Mouse (Mus musculus) ovary, postnatal 14 days (tissue): ENCODE measurements around the gene Cxadr.

ENCODE experiments used
- DNase-seq: peaks from one replicate; pipeline ENCODE4 v3.0.0; 2022; ENCODE audit warnings: low spot score

Cxadr gene

DNA sequence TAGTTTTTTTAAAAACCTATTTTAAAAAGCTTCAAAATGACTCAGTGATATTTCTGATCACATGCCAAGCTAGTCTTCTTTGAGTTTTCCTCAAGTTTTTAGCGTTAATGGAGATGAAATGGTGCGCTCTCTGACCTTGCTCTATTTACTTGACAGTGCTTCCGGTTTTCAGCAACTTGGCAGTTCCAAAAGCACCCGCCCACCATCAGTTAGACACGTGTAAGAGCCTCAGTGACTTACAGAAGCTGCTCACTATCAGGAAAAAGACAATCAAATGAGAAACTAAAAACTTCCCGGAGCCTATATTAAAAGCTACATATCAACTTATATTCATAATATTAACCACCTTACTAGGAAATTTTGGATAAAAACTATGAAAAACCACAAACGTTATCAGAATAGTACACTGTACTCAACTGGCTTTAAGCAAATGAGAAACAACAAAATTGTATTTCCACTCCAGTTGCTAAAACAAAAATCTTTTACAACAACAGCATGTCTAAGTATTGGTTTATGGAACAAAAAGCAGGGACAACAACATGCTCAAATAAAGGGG lies 70.3 kb downstream of the Cxadr start:
- no peak for DNase-seq

DNA sequence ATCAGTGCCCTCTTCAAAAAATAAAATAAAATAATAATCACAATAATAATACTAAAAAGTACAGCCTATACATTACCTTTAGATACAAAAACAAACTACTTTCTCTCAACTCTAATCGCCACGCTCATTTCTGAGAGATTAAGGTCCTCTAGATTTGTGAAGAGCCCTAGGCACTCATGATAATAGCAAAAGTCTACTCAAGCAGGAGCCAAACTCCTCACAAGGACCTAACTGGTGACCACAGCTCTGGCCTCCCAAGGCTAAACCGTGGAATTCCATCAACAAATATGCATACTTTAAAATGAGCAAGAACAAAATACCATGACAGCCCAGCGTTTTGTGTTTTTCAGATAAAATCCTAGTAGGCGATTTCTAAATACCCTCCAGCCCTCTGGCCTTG lies 71.5 kb downstream of the Cxadr start:
- no peak for DNase-seq

DNA sequence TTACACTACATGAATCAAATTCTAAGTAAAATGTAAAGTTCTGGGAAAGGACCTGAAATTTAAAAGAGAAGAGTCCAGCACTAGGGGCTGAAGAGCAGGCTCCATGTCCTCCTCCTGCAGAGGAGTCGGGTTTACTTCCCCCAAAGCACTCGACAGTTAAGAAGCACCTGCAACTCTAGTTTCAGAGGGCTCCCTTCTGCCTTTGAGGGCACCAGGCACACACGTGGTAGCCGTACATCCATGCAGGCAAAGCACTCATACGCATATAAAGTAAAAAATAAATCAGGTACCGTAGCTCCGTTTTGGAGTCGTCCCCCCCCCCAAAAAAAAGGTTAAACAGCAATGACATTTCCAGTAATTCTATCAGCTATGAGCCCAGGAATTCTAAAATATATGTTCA lies 72.5 kb downstream of the Cxadr start:
- DNase-seq = no peak

DNA sequence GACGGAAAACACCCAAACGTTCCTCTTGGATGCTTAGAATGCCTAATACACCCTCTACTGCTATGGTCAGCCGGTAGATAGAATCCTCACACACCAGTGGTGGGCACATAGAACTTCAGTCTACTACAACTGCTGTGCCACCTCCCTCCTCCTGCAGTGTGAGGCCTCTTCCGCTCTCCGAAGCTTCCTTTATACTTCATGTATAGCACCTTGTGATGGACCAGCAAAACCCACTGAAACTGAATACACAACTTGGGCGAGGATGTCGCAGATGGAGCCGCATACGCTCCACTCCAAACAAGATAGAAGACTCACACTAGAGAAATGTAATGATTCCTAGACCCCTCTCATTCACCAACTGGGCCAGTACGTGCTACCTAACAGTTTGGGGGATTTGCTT lies 73.9 kb downstream of the Cxadr start:
- DNase-seq = no peak

DNA sequence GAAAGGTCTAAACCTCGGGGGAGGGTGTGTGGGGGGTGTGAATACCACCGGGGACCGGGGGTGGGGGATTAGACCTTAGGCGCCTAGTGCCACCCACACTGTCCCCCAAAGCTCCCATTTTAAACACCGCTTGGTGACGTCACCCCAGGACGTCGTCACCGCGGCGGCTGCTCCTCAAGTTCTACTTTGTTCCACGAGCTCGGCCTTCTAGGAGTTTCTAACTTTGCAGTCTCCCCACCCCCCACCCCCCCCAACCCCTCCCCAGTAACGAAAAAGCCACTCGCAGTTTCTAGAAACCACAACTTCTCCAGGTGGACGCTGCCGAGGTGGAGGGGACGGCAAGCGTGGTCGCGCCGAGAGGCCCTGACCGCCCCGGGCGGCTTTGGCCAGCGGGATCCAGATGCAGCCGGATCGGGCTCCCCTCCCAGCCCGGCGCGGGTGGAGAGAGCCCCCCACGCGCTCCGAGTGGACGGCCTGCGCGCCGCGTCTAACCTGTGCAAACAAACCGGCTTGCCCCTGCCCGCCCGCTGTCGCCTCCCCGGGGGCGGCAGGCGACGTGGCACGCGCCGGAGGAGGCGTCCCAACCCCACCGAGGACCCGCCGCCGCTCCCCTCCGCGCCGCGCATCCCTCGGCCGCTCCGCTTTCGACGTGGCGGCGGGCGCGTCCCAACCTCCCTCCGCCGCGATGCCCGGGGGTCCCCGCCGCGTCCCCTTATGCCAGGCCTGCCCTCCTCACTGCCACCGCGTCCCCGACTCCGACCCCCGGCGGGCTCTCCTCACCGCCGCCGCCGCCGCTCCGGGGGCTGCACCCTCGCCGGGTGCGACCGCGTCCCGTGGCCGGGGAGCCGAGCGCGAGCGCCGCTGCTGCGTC lies 74.8 kb downstream of the Cxadr start:
- DNase-seq = peak; percentile 24

DNA sequence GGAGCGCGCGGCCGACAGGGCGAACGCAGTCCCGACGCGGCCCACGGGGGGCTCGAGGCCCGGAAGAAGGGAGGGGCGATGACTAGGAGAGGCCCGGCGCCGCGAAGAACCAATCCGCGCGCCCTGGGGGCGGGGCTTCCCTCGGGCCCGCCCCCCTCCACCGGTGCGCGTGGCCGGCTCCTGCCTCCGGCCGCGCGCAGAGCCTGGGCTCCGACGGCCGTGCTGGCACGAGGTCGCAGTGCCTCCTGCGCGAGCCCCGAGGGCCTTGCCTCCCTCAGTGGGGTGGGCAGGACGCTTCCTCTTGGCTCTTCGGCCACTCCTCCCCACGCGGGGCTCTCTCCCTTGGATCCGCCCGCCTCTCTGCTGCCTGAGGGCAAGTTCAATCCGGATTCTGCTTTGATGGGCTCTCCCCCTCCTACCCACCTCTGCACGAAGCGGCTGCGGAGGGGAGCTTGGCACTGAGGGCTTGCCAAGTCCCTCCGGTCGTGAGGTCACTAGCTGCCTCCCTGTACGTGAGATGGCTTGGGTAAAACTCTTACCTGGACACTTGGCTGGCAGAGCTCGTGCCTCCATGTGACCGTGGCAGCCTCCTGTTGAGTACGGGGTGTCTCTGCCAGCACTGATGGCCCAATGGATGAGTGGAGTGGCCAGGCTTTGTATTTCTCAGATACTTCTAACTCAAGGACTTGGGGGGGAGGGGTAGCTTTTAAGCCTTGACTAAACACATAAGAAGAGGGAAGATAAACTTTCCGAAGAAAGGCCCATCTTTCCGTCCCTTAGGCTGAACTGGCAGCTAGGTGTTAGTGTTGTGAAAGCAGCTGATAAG lies 75.7 kb downstream of the Cxadr start, which contains the start of gene Btg3:
TSS of gene Btg3 (minus strand) at position 448 of the 826 bp plus-strand sequence.
- peak; percentile 78 for DNase-seq

DNA sequence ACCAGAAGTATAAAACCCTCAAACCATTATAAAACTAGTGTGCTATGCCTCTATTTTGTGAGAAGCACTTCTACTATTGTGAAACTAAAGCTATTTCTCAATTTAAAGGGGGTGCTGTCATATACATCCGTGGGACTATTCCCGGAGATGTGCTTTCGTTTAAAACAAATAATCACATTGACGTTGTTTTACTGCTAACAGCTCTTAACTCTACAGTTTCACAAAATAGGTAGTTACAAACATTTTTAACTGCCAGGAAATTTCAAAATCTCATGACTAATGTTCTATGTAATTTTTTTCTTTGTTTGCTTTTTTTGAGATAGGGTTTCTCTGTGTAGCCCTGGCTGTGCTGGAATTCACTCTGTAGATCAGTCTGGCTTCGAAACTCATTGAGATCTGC lies 77.2 kb downstream of the Cxadr start:
- DNase-seq = no peak

DNA sequence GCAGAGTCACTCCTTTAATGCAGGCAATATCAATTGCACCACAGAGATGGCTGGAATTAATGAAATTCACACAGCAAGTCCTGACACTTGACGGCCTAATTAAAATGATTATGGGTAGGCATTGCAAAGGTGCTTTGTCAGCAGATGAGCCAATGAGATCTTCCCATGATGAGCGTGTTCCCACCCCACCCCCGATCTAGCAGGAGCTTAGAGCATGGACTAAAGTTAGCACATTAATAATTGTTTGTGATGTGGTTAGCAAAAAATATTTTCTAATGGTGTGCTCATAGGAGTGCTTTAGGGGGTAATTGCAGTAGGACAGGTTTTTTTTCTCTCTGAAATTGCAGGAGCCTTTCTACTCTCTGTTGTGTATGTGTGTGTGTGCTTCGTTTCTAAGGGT lies 87.8 kb downstream of the Cxadr start:
- DNase-seq = no peak

DNA sequence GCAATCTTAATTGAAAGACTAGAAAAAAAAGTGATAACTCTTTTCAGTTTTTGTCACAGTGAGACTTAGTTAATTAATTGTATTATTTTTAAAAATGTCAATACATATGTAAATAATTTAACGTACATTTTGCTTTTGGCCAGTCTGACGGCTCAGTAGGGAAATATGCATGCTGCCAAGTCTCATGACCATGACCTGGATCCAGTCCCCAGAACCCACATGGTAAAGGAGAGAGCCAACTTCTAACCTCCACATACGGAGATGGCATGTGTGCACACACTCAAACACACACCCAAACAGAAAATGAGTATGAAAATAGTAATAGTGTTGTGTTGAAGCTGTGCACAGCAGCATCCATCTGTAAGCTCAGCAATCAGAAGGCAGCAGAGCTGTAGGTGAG lies 88.7 kb downstream of the Cxadr start:
- DNase-seq = no peak

DNA sequence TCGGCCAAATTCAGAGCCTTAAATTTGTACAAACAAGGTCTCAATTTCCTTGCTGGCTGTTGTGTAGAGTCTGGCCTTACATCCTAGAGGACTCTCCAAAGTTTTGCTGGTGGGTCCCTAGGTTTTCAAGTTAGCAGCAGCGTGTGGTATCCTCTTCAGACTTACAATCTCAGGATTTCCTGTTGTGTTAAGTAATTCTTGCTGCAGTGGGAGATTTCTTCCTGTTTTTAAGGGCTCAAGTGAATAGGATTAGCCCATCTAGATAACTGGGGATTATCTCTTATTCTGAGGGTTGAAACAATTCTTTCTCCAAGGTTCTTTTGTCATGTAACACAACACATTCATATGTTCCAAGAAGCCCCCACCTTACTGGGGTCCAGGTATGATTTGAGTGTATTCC lies 90.1 kb downstream of the Cxadr start:
- no peak for DNase-seq

DNA sequence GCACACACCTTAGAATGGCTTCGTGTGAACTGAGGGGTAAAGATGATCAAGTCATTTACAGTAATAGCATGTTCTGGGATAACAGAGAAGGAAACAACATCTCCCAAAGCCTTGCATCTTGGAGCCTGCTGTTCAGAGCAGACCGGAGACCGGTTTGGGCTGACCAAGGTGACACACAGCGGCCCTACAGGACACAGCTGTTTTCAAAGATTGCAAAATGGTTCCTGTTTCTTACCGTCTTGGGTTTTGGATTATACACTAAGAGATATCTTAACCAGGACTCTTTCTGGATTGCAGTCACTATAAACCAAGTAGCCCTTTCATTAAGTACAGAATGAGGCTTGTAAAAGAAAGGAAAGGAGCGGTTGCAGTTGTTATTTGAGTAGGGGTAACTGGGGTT lies 97.4 kb downstream of the Cxadr start:
- no peak for DNase-seq

DNA sequence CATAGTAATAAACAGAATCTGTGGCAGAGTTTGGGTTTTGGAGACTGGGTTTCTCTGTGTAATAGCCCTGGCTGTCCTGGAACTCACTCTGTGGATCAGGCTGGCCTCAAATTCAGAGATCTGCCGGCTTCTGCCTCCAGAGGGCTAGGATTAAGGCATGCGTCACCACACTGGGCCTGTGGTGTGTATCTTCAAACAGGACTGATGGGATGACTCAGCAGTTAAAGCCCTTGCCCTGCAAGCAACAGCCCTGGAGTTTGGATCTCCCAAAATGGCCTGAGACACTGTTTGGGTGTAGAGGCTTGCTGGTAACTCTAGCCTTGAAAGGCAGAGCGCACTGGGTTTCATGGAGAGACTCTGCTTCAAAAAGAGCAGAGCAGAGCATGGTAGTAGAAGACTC lies 98.1 kb downstream of the Cxadr start:
- DNase-seq = no peak

DNA sequence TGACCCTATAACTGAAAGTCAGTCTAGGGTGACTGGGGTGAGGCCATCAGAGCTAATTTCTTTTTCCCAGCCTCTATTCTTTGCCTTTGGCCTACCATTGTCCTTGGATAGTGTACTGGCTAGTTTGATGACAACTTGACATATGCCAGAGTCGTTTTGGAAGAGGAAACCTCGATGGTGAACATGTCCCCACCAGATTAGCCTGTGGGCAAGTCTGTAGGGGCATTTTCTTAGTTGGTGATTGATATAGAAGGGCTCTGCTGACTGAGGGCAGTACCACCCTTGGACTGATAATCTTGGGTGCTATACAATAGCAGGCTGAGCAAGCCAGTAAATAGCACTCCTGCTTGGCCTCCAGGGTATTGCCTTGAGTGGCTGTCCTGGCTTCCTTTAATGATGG lies 101.0 kb downstream of the Cxadr start:
- no peak for DNase-seq

DNA sequence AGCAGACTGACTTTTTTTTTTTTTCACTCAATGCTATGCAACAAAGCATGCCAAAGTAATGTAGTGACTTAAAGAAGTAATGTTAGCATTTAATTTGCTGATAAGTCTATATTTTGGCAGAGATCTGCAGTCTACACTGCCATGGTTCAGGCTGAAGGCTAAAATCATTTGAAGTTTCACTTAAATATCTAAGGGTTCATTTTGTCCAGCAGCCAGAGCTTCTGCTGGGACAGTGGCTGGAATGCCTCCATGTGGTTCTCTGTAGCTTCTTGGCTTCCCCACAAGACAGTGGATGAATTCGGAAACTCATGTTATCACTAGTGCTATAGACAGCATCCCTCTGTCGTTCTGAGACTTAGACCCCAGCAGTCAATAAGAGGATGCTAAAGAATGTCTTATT lies 105.4 kb downstream of the Cxadr start:
- DNase-seq = no peak

DNA sequence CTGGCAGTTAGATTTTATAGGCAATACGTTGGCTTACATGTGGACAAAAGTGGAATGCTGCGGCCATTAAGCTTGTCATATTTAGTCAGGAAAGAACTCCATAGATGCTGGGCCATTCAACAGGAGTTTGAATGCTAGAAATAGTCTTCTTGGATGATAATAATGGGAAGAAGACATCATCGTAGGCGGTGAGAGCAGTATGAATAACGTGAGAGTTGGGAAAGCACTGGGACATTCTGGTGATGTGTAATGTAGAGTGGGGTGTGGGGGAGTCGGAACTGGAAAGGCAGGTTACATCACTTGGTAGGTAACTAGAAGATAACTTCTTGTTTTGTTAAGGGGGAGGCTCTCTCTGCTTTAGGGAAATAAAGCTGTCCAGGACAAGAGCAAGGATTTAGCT lies 106.6 kb downstream of the Cxadr start:
- DNase-seq = no peak
